Mouse (Mus musculus): Measurements from ENCODE around the gene Cct4.

Cct4 gene

DNA sequence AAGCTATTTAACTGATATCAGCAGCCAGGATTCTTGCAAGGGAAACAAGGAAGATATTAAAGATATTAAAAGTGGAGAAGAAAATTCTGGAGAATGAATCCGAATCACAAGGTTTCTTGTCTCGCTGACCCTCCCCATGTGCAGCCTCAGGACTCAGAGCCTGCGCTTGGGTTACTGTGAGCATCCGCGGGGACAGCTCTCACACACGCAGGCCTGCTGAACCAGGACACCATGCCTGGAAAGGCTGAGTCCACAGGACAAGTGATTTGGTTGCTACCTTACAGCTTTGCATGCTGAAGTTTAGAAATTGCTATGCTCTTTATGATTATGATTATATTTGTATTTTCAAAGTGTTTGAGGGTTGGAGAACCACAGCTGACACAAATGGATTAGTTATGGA lies 39.1 kb downstream of the Cct4 start:
- no peak for DNase-seq (ENCODE audit: low spot score)

DNA sequence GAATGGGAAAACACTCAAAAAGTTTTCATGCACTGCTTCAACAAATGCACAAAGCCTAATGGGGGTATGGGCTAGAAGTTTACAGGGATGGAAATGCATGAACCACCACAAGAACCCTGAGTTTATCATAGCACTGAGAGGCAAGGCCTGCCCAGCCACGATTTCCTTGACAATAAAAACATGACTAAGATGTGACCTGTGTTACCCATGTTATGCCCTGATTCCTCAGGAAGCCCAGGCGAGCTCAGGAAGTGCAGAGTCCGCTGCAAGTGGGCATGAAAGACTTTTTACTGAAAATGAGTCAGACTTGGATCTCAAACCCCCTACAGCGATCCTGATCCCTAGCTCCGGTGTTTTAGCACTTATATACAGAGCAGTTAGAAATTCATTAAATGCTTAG lies 56.9 kb downstream of the Cct4 start:
- DNase-seq (ENCODE audit: low spot score): no peak

DNA sequence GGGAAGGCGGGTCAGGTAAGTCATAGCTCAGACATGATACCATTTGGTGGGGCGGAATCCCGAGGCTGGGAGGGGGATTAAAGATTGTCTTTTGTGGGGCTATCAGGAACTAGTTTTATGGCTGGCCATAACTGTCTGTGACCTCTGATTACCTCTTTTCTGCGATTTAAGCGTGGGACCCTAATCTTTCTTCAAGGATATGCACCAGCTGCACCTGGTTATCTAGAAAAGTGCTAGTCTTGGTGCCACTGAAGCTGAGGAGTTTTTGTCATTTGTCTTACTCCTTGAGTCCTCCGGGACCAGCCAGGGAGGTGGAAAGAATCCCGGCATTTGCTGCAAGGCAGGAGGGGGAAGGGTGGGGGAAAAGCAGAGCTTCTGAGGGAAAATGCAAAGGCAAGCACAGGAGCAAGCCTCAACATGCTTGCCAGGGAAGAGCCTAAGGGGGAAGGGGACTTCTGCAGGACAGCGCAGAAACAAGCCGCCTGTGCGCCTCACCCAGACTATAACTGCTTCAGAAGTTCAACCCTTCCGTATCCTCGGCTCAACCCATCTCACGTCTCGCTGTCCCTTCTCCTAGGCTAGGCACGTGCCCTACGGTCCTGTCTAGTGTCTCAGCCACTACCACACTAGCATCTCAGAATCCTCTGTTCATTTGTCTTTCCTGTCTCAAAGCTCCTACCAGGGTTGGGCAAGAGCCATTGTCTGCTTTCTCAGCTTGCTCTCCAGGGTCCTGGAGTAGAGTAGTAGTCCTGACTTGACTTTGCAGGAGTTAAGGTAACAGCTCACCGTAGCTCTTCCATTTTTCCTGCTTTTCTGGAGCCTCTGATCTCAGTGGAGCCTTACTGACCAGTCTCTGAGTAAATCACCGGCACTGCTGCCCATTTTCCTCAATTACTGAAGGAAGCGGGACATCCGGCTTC lies 57.6 kb downstream of the Cct4 start:
- no peak for DNase-seq (ENCODE audit: low spot score)

DNA sequence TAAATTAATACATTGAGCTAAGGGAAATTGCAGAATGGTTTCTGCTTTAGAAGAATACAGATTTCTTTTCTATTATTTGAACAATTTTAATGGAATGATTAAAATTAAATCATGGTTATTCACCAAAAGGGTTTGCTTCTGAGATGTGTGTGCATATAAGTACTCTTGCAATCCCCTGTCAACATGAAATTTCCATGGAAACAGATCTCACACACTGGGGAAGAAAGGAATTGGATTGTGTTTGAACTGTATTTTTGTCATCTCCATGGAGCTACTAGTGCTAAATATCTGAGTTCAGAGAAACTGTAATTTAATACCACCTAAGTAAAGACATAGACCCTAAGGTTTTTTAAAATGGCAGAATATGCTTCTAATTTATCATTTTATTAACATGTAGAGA lies 59.3 kb downstream of the Cct4 start:
- no peak for DNase-seq (ENCODE audit: low spot score)

DNA sequence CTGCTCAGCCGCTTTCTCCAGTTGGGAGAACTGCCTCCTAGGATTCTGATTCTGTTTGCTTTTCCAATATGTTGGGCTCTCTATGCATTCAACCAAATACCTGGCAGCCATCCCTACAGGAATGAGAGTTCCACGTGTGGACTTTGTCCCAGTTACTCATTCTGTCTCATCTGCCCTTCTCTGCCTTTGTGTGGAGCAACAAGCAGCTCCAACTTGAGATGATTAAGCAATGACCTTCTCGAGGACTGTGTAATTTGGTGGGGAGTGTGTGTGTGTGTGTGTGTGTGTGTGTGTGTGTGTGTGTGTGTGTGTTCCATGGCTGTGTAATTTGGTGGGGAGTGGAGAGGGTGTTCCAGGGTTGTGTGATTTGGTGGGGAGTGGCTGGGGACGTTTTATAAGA lies 62.0 kb downstream of the Cct4 start:
- no peak for DNase-seq (ENCODE audit: low spot score)

Data from ovary, postnatal 10 days (tissue).